Mouse (Mus musculus) gastrocnemius, adult 2 months (tissue): Measurements from ENCODE around the gene Rnf151. TPM values are rescaled to one million over a fixed set of nuclear protein-coding genes. Genes with fewer than 3 reads are reported as not detected.
A peak's percentile ranks its signal among the peaks of the same experiment; 100 is the strongest.

Source experiments
- DNase-seq: peaks from one replicate; pipeline ENCODE4 v3.0.0; 2022
- H3K27ac ChIP-seq: fragments of 200-600 bp; 2 replicates; pipeline ENCODE4 v1.8.1; 2022; ENCODE audit warnings: mild to moderate bottlenecking
- H3K4me3 ChIP-seq: fragments of 200-600 bp; 2 replicates; pipeline ENCODE4 v1.8.1; 2022; ENCODE audit warnings: mild to moderate bottlenecking, moderate library complexity
- CTCF ChIP-seq: fragments of 200-600 bp; IDR thresholded peaks from 2 replicates; pipeline ENCODE4 v1.8.1; 2022; ENCODE audit warnings: antibody characterized with exemption, mild to moderate bottlenecking, moderate library complexity
- intact Hi-C: fragments of 180-260 bp; cut with DNase I; formaldehyde crosslinking; loops from one replicate; pipeline ENCODE4 v1.15.1; 2025
- total RNA-seq, 2 experiments: library from RNA; stranded (reverse); gene quantifications; 2 replicates each; pipeline ENCODE4 v1.2.3; 2021

Rnf151 gene
- total RNA-seq, 2 experiments from 2014 or later: not detected

DNA sequence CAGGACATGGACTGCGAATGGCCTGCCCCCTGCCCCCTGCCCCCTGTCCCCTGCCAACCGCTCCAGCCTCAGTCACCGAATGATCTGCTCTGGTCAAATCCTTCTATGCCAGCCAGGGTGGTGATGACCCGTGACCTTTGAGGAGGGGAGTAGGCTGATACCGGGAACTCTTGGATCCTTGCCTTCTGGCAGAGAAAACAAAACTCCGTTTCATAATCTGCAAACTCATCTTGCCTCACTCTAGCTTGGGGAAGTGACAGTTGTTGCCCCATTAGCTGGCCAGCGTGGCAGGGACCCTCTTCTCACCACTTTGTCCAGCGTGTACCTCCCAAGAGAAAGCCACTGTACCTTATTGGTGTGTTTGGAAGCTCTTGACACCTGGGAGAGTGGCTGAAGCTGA, 24.4 kb upstream of the Rnf151 start:
- DNase-seq: peak; percentile 43
- TF ChIP-seq CTCF: no peak
- intact Hi-C loops: loop anchor here (10.0 kb wide), 1 partner anchor 102 kb away; the partner anchor contains the start of gene Hagh
- Histone ChIP-seq H3K27ac (peak overlapping the region; percentile 50), H3K4me3 (no peak overlapping the region)

GRCm38 (mm10) chr17:24739926-24740325, 22.1 kb upstream of the Rnf151 start:
- no peak overlapping the region for H3K4me3 ChIP-seq
- H3K27ac ChIP-seq: no peak overlapping the region
- TF ChIP-seq CTCF: no peak
- DNase-seq: no peak
- intact Hi-C loops: loop anchor here (10.0 kb wide), 1 partner anchor 105 kb away; the partner anchor contains the start of gene Hagh

- H3K4me3 ChIP-seq: peak overlapping the region; percentile 89
- intact Hi-C loops: no loop called here
- H3K27ac ChIP-seq: peak overlapping the region; percentile 98
- no peak for TF ChIP-seq CTCF
- no peak for DNase-seq
These were observed 20.4 kb upstream of the Rnf151 start for GRCm38 (mm10) chr17:24738238-24738637.

GRCm38 (mm10) chr17:24737135-24737810, 19.4 kb upstream of the Rnf151 start:
- intact Hi-C loops: no loop called here
- TF ChIP-seq CTCF: no peak

GRCm38 (mm10) chr17:24736330-24737051, 18.6 kb upstream of the Rnf151 start, which contains the start of gene Msrb1:
Gene Msrb1 (plus strand): TSS chr17:24736642.
- intact Hi-C loops: no loop called here

More at GRCm38 (mm10) chr17:24737135-24737810, 19.4 kb upstream of the Rnf151 start:
- peak overlapping the region; percentile 98 for H3K27ac ChIP-seq
- H3K4me3 ChIP-seq: peak overlapping the region; percentile 89
- no peak for DNase-seq

DNA sequence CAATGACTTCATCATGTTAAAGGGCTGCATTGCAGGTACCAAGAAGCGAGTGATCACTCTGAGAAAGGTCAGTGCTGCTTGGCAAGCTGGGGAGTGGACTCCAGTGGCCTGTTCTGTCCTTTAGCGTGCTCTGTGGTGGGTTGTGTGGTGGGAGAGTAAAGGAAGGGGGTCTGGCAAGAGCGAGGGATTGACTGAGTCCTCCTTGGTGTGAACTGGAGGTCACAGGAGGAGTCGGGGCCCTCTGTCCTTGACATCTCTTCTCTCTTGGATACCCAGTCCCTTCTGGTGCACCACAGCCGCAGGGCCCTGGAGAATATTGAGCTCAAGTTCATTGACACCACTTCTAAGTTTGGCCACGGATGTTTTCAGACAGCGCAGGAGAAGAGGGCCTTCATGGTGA, 17.6 kb upstream of the Rnf151 start:
- peak overlapping the region; percentile 89 for H3K4me3 ChIP-seq
- intact Hi-C loops: no loop called here
- H3K27ac ChIP-seq: peak overlapping the region; percentile 98
- TF ChIP-seq CTCF: no peak
- DNase-seq: no peak

More at GRCm38 (mm10) chr17:24736330-24737051, 18.6 kb upstream of the Rnf151 start, which contains the start of gene Msrb1:
- TF ChIP-seq CTCF: no peak
- Histone ChIP-seq H3K4me3 (peak within 1 kb of the TSS; percentile 89), H3K27ac (peak within 1 kb of the TSS; percentile 98)
- peak; percentile 98 for DNase-seq

DNA sequence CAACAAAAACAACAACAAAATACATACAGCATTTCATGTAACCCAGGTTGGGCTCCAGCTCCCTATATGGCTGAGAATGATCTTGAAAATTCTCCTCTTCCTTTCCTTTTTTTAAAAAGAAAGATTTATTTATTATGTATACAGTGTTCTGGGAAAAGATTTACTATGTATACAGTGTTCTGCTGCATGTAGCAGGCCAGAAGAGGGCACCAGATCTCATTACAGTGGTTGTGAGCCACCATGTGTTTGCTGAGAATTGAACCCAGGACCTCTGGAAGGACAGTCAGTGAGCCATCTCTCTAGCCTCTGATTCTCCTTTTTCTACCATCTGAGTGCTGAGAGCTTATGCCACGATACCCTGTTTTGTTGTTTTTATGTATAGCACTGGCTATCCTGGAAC, 16.6 kb upstream of the Rnf151 start:
- TF ChIP-seq CTCF: peak; percentile 24

DNA sequence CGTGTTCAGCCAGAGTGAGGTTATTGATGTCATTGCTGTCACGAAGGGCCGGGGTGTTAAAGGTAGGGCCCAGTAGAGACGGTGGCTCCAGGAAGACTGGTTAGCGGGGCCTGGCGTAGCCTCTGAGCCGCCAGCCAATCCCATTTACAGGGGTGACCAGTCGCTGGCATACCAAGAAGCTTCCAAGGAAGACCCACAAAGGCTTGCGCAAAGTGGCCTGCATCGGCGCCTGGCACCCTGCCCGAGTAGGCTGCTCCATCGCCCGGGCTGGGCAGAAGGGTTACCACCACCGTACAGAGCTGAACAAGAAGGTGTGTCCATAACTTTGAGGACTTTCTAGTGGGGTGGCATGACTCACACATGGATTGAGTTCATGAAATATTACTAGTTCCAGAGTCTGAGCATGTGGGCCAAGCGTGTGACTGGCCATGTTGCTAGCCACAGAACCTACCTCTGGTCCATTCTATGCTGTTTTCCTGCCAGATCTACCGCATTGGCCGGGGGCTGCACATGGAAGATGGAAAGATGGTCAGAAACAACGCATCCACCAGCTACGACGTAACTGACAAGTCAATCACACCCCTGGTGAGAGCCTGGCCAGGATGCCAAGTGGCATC, 15.7 kb upstream of the Rnf151 start:
- DNase-seq: peak; percentile 64
- TF ChIP-seq CTCF: no peak
- peak overlapping the region; percentile 39 for H3K4me3 ChIP-seq
- peak overlapping the region; percentile 98 for H3K27ac ChIP-seq
- intact Hi-C loops: no loop called here

More for the DNA sequence above, 16.6 kb upstream of the Rnf151 start:
- intact Hi-C loops: no loop called here
- Histone ChIP-seq H3K27ac (peak overlapping the region; percentile 98), H3K4me3 (peak overlapping the region; percentile 39; the same call in 1 of the 2 replicates)
- DNase-seq: no peak

DNA sequence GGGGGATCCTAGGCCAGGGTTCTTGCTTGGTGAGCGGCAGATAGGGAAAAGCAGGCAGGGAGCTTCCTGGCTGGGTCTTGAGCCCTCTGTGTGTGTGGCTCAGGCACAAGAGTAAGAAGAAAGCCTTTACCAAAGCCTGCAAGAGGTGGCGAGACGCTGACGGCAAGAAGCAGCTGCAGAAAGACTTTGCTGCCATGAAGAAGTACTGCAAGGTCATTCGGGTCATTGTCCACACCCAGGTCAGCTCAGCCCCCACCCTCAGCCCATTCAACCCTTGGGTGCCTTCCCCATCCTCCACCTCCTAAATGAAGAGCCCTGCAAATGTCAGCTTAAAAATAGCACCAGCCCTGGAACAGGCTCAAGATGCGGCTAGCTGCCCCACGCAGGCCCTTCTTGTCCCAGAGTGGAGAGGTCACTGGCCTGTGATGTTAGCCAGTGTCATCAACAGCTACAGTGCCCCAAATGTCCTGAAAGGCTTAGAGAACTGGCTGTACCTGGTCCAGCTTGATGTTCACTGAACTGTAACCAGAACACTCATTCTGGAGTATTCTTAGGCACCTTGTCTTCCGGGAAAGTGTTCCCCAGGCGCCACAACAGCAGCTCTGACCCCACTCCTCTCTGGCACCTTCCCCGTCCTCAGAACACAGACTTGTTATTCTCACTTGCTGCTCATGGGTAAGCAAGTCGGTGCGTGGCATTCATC, 14.5 kb upstream of the Rnf151 start:
- peak; percentile 91 for DNase-seq
- TF ChIP-seq CTCF: no peak
- H3K4me3 ChIP-seq: peak overlapping the region; percentile 78
- intact Hi-C loops: no loop called here
- peak overlapping the region; percentile 98 for H3K27ac ChIP-seq

DNA sequence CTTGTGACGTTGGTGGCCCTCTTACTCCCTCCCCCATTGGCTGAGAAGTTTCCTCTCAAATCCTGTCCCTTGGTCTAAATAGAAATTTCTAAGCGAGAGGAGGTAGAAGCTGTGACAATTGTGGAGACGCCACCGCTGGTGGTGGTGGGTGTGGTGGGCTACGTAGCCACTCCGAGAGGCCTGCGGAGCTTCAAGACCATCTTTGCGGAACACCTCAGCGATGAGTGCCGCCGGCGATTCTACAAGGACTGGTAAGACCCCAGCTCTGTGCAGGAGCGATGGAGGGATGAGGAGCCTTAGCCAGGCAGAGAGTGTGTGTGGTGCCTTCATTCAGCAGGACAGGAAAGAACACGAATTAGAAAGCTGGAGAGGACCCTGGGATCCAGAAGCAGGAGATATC, 12.9 kb upstream of the Rnf151 start:
- intact Hi-C loops: no loop called here
- H3K27ac ChIP-seq: peak overlapping the region; percentile 98
- no peak for TF ChIP-seq CTCF

DNA sequence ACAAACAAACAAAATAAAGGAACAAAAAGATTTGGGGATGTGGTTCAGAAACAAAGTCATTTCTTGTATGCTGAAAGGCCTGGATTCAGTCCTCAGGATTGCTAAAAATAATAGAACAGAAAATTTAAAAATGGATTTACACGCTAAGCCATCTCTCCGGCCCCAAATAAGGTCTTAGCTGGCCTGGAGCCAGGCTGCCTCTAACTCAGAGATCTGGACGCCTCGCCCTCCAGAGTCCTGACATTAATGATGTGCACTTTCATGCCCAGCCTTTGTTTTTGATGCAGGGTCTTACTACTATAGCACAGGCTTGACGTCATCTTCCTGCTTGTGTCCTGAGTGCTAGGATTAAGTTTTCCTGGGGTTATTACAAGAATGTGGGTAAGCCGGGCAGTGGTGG, 11.2 kb upstream of the Rnf151 start:
- H3K4me3 ChIP-seq: peak overlapping the region; percentile 78
- peak; percentile 81 for DNase-seq
- intact Hi-C loops: no loop called here
- no peak for TF ChIP-seq CTCF
- peak overlapping the region; percentile 98 for H3K27ac ChIP-seq

More for the DNA sequence above, 12.9 kb upstream of the Rnf151 start:
- no peak for DNase-seq
- peak overlapping the region; percentile 78 for H3K4me3 ChIP-seq

- DNase-seq: peak; percentile 72
- no peak for TF ChIP-seq CTCF
- H3K27ac ChIP-seq: peak overlapping the region; percentile 98
- H3K4me3 ChIP-seq: peak overlapping the region; percentile 78
- intact Hi-C loops: no loop called here
These were observed 10.3 kb upstream of the Rnf151 start for GRCm38 (mm10) chr17:24728184-24728583.
